Mouse (Mus musculus): ENCODE data around the gene Efcc1. TPM values are rescaled to one million over a fixed set of nuclear protein-coding genes. Genes with fewer than 3 reads are reported as not detected.

The Efcc1 gene
- polyA plus RNA-seq, 1 experiment, result not detected

DNA sequence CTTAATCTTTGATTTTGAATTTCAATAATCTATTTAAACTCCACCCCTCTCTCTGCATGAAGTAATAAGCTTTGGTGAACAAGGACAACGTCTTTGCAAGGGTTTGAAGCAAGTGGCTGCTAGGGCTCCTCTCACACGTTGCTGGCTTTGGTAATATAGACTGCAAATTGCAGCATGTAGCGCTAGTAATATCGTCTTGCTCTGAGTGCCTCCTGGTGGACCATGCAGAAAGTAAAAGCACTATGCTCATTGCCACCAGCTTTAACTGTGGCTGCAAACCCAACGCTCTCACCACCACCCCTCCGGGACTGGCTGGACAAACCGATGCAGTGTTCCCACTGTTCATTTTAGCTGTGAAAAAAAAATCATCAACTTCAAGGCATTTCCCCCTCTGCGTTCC lies 40.0 kb downstream of the Efcc1 start:
- TF ChIP-seq POLR2A (IDR thresholded peaks at IDR 0.05; ENCODE audit: insufficient read depth, low read depth, low read length) (no peak), CTCF (IDR thresholded peaks at IDR 0.05; ENCODE audit: insufficient read depth, low read depth, low read length) (no peak)
- Histone ChIP-seq H3K4me3 (ENCODE audit: insufficient read depth, low read depth, low read length) (no peak overlapping the region), H3K27ac (ENCODE audit: insufficient read depth, low read depth, low read length) (no peak overlapping the region), H3K4me1 (ENCODE audit: control insufficient read depth, insufficient read depth, low read length) (no peaks in the 10 kb centered on the region)
- 43% methylated on average over 8 of the region's 8 CpGs for WGBS

DNA sequence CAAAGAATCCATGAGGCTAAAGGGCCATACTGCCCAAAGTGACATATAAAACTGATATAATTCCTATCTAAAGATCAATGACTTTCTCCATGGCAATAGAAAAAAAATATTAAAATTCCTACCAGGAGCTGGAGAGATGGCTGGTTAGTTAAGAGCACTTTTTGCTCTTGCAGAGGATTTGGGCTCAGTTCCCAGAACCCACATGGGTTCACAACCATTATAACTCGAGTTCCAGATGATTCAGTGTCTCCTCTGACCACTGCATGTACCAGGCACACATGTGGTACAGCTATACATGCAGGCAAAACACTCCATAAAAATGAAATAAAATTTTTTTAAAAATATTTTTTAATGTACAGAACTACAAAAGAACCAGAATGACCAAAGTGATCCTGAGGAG lies 43.8 kb downstream of the Efcc1 start:
- TF ChIP-seq POLR2A (IDR thresholded peaks at IDR 0.05; ENCODE audit: insufficient read depth, low read depth, low read length) (no peak), CTCF (IDR thresholded peaks at IDR 0.05; ENCODE audit: insufficient read depth, low read depth, low read length) (no peak)
- Histone ChIP-seq H3K27ac (ENCODE audit: insufficient read depth, low read depth, low read length) (no peak overlapping the region), H3K4me3 (ENCODE audit: insufficient read depth, low read depth, low read length) (no peak overlapping the region), H3K4me1 (ENCODE audit: control insufficient read depth, insufficient read depth, low read length) (no peaks in the 10 kb centered on the region)
- WGBS, result 21% methylated on average over 1 of the region's 1 CpGs

DNA sequence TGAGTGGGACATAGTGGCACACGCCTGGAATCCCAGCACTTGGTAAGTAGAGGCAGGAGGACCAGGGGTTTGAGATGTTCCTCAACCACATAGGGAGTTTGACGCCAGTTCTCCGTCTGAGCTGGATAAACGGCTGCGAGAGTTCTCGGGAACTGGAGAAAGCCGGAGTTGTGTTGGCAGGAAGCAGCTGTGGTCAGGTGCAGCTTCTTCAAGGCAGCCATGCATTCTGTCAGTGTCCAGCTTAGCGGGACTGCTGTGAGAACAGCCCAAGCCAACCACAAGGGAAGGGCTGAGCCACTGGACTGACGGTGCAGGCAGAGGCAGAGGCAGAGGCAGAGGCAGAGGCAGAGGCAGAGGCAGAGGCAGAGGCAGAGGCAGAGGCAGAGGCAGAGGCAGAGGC lies 44.2 kb downstream of the Efcc1 start:
- Histone ChIP-seq H3K4me3 (ENCODE audit: insufficient read depth, low read depth, low read length) (no peak overlapping the region), H3K27ac (ENCODE audit: insufficient read depth, low read depth, low read length) (no peak overlapping the region), H3K4me1 (ENCODE audit: control insufficient read depth, insufficient read depth, low read length) (no peaks in the 10 kb centered on the region)
- WGBS, result 87% methylated on average over 9 of the region's 9 CpGs
- no peak for TF ChIP-seq CTCF (IDR thresholded peaks at IDR 0.05; ENCODE audit: insufficient read depth, low read depth, low read length)
- TF ChIP-seq POLR2A (IDR thresholded peaks at IDR 0.05; ENCODE audit: insufficient read depth, low read depth, low read length), result no peak

DNA sequence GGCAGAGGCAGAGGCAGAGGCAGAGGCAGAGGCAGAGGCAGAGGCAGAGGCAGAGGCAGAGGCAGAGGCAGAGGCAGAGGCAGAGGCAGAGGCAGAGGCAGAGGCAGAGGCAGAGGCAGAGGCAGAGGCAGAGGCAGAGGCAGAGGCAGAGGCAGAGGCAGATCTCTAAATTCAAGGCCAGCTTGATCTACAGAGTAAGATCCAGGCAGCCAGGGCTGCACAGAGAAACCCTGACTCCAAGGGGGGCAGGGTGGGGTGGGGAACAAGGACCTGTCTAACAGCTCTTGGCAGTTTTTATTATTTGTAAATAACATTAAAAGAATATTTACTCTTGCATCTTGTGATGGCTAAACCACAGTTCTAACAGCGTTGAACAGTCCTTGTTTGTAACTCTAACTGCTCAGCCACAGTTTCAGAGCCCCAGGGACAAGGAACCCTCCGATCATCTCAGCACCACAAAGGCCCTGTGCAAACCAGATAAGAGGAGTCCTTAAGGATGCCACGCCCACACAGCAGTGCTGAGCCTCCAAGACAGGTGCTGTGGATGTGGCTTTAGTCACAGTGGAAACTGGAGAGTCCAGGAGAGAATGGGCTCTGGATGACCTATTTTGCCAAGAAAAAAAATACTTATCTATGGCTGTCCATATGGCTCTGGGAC lies 45.0 kb downstream of the Efcc1 start:
- H3K4me3 ChIP-seq (ENCODE audit: insufficient read depth, low read depth, low read length), result no peak overlapping the region
- H3K27ac ChIP-seq (ENCODE audit: insufficient read depth, low read depth, low read length), result no peak overlapping the region
- H3K4me1 ChIP-seq (ENCODE audit: control insufficient read depth, insufficient read depth, low read length), result no peaks in the 10 kb centered on the region
- TF ChIP-seq CTCF (IDR thresholded peaks at IDR 0.05; ENCODE audit: insufficient read depth, low read depth, low read length) (no peak), POLR2A (IDR thresholded peaks at IDR 0.05; ENCODE audit: insufficient read depth, low read depth, low read length) (no peak)
- 74% methylated on average over 3 of the region's 3 CpGs for WGBS

DNA sequence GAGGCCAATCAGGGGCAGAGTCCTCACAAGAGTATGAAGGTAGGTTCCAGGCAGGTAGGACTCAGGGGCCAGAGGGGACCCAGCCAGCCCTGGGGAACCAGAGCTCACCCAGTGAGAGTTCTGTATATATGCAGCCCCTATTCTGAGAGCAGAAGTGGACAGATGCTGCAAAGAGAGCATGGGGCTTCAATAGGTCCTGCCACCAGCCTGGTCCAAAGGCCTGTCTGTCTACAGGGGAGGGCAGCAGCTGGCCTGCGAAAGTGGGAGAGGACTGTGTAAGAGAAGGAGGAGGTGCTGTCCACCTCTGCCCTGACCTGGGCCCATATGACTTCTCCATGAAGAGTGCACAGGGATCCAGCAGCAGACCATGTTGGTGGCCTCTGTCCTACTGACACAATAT lies 46.0 kb downstream of the Efcc1 start:
- Histone ChIP-seq H3K27ac (ENCODE audit: insufficient read depth, low read depth, low read length) (no peak overlapping the region), H3K4me3 (ENCODE audit: insufficient read depth, low read depth, low read length) (no peak overlapping the region), H3K4me1 (ENCODE audit: control insufficient read depth, insufficient read depth, low read length) (no peaks in the 10 kb centered on the region)
- WGBS, result 92% methylated on average over 1 of the region's 1 CpGs
- TF ChIP-seq CTCF (IDR thresholded peaks at IDR 0.05; ENCODE audit: insufficient read depth, low read depth, low read length) (no peak), POLR2A (IDR thresholded peaks at IDR 0.05; ENCODE audit: insufficient read depth, low read depth, low read length) (no peak)

DNA sequence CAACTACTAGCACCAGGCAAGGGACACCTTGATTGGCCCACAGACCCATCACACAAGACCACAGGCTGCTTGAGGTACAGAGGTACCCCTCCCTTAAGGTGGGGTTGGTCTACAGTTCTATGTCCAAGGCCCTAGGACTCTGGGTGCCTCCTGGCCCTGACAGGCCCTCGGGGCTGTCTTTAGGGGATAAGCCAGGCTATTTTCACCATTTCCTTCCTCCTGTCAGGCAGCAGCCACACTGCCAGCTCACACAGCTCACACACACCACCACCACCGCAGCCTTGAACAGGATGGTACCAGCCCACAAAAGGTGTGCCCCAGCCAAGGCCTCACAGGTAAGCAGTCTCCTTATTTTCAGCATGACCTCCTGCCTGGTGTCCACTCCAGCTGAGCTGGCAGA lies 47.2 kb downstream of the Efcc1 start, which contains the start of gene Gp9:
TSS of gene Gp9 (plus strand) at position 231 of the 400 bp plus-strand sequence.
- H3K4me3 ChIP-seq (ENCODE audit: insufficient read depth, low read depth, low read length), result no peak within 1 kb of the TSS
- no peak for TF ChIP-seq CTCF (IDR thresholded peaks at IDR 0.05; ENCODE audit: insufficient read depth, low read depth, low read length)
- TF ChIP-seq POLR2A (IDR thresholded peaks at IDR 0.05; ENCODE audit: insufficient read depth, low read depth, low read length), result no peak
- no peaks in the 10 kb centered on the region for H3K4me1 ChIP-seq (ENCODE audit: control insufficient read depth, insufficient read depth, low read length)
- H3K27ac ChIP-seq (ENCODE audit: insufficient read depth, low read depth, low read length), result no peak within 1 kb of the TSS
- WGBS, result 69% methylated on average over 2 of the region's 2 CpGs

DNA sequence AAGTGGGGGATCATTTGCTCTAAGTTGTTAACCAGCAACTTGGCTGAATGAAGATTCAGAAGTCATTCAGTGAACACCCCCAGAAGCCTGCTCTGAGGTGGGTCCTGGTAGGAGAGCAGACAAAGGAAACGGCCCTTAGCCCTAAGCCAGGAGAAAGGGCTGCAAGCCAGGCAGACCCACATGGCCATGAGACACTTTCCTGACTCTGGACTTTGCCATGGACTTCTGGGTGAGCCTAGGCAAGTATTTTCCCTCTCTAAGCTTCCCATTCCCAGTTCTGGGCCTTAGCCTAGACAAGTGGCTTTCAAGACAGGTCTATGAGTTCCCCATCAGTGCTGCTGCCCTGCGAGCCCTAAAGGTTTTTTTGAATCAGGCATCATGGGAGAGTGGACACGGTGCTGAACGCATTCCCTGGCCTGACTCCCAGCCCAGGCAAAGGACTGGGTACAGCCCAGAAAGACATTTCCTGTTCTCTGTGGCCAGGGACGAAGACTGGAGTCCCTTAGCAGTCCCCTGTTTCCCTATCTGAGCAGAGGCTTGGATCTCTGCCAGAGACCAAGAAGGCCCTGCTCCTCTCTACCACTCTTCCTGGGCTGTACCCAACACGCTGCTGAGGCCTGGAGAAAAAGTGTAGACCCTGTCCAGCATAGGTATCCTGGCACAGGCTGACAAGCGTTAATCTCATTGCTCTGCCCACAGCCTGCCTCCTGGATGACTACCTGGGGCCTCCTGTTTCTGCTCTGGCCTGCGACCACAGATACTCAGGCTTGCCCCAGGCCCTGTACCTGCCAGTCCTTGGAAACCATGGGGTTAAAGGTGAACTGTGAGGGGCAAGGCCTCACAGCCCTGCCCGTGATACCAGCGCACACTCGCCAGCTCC lies 47.9 kb downstream of the Efcc1 start:
- Histone ChIP-seq H3K27ac (ENCODE audit: insufficient read depth, low read depth, low read length) (no peak overlapping the region), H3K4me1 (ENCODE audit: control insufficient read depth, insufficient read depth, low read length) (no peaks in the 10 kb centered on the region), H3K4me3 (ENCODE audit: insufficient read depth, low read depth, low read length) (no peak overlapping the region)
- TF ChIP-seq CTCF (IDR thresholded peaks at IDR 0.05; ENCODE audit: insufficient read depth, low read depth, low read length) (no peak), POLR2A (IDR thresholded peaks at IDR 0.05; ENCODE audit: insufficient read depth, low read depth, low read length) (no peak)
- 77% methylated on average over 11 of the region's 11 CpGs for WGBS

DNA sequence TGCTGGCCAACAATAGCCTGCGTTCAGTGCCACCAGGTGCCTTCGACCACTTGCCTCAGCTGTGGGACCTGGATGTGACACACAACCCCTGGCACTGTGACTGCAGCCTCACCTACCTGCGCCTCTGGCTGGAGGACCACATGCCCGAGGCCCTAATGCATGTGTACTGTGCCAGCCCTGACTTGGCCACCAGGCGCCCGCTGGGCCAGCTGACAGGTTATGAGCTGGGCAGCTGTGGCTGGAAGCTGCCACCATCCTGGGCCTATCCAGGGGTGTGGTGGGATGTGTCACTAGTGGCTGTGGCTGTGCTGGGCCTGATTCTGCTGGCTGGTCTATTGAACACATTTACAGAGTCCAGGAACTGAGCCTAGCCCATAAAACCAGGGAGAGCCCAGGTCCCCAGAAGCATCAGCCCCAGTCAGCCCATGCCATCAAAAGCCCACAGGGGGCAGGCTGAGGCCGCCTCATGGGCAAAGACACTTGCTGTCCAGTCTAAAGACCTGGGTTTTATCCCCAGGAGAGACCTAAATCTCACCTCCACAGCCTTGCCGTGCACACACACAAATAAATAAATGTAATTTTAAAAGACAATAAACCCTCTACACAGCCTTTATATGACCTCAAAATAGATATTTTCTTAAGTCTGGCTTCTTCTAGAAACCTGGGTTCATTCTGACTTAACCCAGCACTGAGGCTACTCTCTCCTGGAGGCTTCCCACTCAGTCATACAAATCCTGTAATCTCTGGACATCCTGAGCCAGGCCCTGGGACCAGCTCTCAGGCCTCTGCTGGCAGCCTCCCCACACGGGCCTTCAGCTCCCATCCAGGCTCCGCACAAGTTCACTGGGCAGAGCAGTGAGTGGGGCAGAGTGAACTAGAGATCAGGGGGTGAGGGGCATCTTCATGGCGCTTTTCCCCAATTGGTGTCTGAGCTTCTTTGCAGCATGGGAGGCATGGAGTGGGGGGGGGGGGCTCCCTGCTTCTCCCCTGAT lies 48.8 kb downstream of the Efcc1 start:
- H3K4me3 ChIP-seq (ENCODE audit: insufficient read depth, low read depth, low read length), result no peak overlapping the region
- 90% methylated on average over 11 of the region's 11 CpGs for WGBS
- no peak overlapping the region for H3K27ac ChIP-seq (ENCODE audit: insufficient read depth, low read depth, low read length)
- H3K4me1 ChIP-seq (ENCODE audit: control insufficient read depth, insufficient read depth, low read length), result no peaks in the 10 kb centered on the region
- no peak for TF ChIP-seq POLR2A (IDR thresholded peaks at IDR 0.05; ENCODE audit: insufficient read depth, low read depth, low read length)
- TF ChIP-seq CTCF (IDR thresholded peaks at IDR 0.05; ENCODE audit: insufficient read depth, low read depth, low read length), result no peak
